ENCODE assay signal across 18 mouse cellular contexts in genomic region chr10:95239196-95240069, GRCm38 (mm10).
DNase-seq lines count a peak whose midpoint lies in the region; ATAC-seq and TF ChIP-seq lines count a peak whose summit lies in the region.
"Had no signal": no experiment of that assay in that cellular context is flagged by ENCODE, and none has a peak within 500 bp of the region (broad histone marks: within the 10 kb centered on the region; RNA-seq: fewer than 3 reads in every experiment).

No protein-coding gene starts in this region.

- H3K27me3 ChIP-seq in hindbrain, embryonic 11.5 days (ENCODE audit: control insufficient read depth, insufficient read depth, low read length) = no peaks in the 10 kb centered on the region
- no peaks in the 10 kb centered on the region for H3K27me3 ChIP-seq in midbrain, embryonic 14.5 days (ENCODE audit: control insufficient read depth, insufficient read depth, low read length)
- H3K27me3 ChIP-seq: heart, embryonic 15.5 days; limb, embryonic 15.5 days had no signal

- H3K9ac ChIP-seq in hindbrain, embryonic 11.5 days (ENCODE audit: low read depth, low read length) = no peak overlapping the region
- H3K9ac ChIP-seq in midbrain, embryonic 14.5 days (replicated peaks; ENCODE audit: low read length) = no peak overlapping the region
- H3K9ac ChIP-seq: heart, embryonic 15.5 days; limb, embryonic 15.5 days had no signal

- peak; percentile 56 for ATAC-seq in hindbrain, embryonic 11.5 days (ENCODE audit: low FRiP score)
- peak; percentile 76 for ATAC-seq in midbrain, embryonic 14.5 days (ENCODE audit: low FRiP score, low TSS enrichment)
- ATAC-seq: inflammation-experienced regulatory T-cells, adult 6 months had no signal

- H3K4me2 ChIP-seq in hindbrain, embryonic 11.5 days (replicated peaks; ENCODE audit: low read depth, low read length) = no peak overlapping the region
- H3K4me2 ChIP-seq in midbrain, embryonic 14.5 days (ENCODE audit: low read length) = 0 out of 2 replicates have a peak overlapping the region, but pooled peaks have one; percentile 8
- H3K4me2 ChIP-seq: heart, embryonic 15.5 days; limb, embryonic 15.5 days had no signal

- H3K9me3 ChIP-seq in hindbrain, embryonic 11.5 days (ENCODE audit: control insufficient read depth, low read length) = no peaks in the 10 kb centered on the region
- no peaks in the 10 kb centered on the region for H3K9me3 ChIP-seq in midbrain, embryonic 14.5 days (ENCODE audit: control insufficient read depth, low read length)
- H3K9me3 ChIP-seq: embryonic facial prominence, embryonic 10.5 days; G1E; heart, embryonic 15.5 days; limb, embryonic 15.5 days had no signal

- no peak overlapping the region for H3K4me3 ChIP-seq in hindbrain, embryonic 11.5 days (ENCODE audit: low read depth, low read length)
- H3K4me3 ChIP-seq in midbrain, embryonic 14.5 days (replicated peaks; ENCODE audit: low read depth, low read length) = no peak overlapping the region
- H3K4me3 ChIP-seq: embryonic facial prominence, embryonic 10.5 days; erythroblast, embryonic 14.5 days; heart, embryonic 15.5 days; limb, embryonic 15.5 days had no signal

- no peaks in the 10 kb centered on the region for H3K36me3 ChIP-seq in hindbrain, embryonic 11.5 days (ENCODE audit: control insufficient read depth, insufficient read depth, low read length)
- H3K36me3 ChIP-seq in midbrain, embryonic 14.5 days (ENCODE audit: control insufficient read depth, insufficient read depth, low read length) = no peaks in the 10 kb centered on the region
- H3K36me3 ChIP-seq: embryonic facial prominence, embryonic 10.5 days; heart, embryonic 15.5 days; limb, embryonic 15.5 days had no signal

- 41% methylated on average over 13 of the region's 13 CpGs for WGBS in hindbrain, embryonic 11.5 days
- 23% methylated on average over 13 of the region's 13 CpGs for WGBS in midbrain, embryonic 14.5 days

- no peak for TF ChIP-seq POLR2A in brain, embryonic 14.5 days (IDR thresholded peaks at IDR 0.05; ENCODE audit: borderline replicate concordance, extremely low read depth, insufficient read depth, insufficient read length, poor library complexity, severe bottlenecking)

- 0 out of 2 replicates have a peak, but pooled peaks cover 2% of the 10 kb centered on the region for H3K4me1 ChIP-seq in hindbrain, embryonic 11.5 days (replicated peaks; ENCODE audit: control insufficient read depth, insufficient read depth, low read length)
- H3K4me1 ChIP-seq in midbrain, embryonic 14.5 days (ENCODE audit: control insufficient read depth, insufficient read depth, low read length) = peaks cover 17% of the 10 kb centered on the region; the same call in 1 of the 2 replicates

- DNase-seq in MN1 (ENCODE audit: low spot score) = peak; percentile 52
- peak; percentile 95 for DNase-seq in brain, embryonic 14.5 days (ENCODE audit: low read depth)
- DNase-seq in hindbrain, embryonic 11.5 days (ENCODE audit: low spot score) = no peak
- DNase-seq in midbrain, embryonic 14.5 days = peak; percentile 73
- DNase-seq in right cerebral cortex, postnatal 25 days = no peak
- DNase-seq in urinary bladder, postnatal 25 days (ENCODE audit: low spot score) = no peak
- no peak for DNase-seq in B cell, adult 2 months
- DNase-seq: adrenal gland, postnatal 14 days; cerebellum, postnatal 25 days; heart, adult 18-20 months; lung, adult 18-20 months; thymus, adult 18-20 months had no signal

- H3K27ac ChIP-seq in hindbrain, embryonic 11.5 days (ENCODE audit: low read depth, low read length) = no peak overlapping the region
- peak overlapping the region; percentile 33 for H3K27ac ChIP-seq in midbrain, embryonic 14.5 days (replicated peaks; ENCODE audit: low read depth, low read length)
- H3K27ac ChIP-seq: embryonic facial prominence, embryonic 10.5 days; heart, embryonic 15.5 days; limb, embryonic 15.5 days had no signal

- no peak for TF ChIP-seq CTCF in brain, embryonic 14.5 days (IDR thresholded peaks at IDR 0.05; ENCODE audit: borderline replicate concordance, extremely low read depth, insufficient read depth, insufficient read length)

Comparison
In these comparisons a context has a peak if more than half of its experiments do, and no peak if none do; other contexts are left out.
1. DNase-seq: peak in MN1 (single experiment), brain, embryonic 14.5 days (single experiment) and midbrain, embryonic 14.5 days (single experiment); none in hindbrain, embryonic 11.5 days (single experiment), right cerebral cortex, postnatal 25 days (single experiment), urinary bladder, postnatal 25 days (single experiment) and B cell, adult 2 months (0 of 2).